Mouse (Mus musculus) spleen, adult 18-20 months (tissue): ENCODE results near the gene Olfr221.

Experiments used
- DNase-seq, 2 experiments: peaks; one replicate each; pipeline ENCODE4 v3.0.0; 2022; ENCODE audit warnings: mixed read lengths in 2 of 2

Olfr221 gene

GRCm38 (mm10) chr14:52003981-52004495, 38.2 kb downstream of the Olfr221 start:
- no peak for DNase-seq

GRCm38 (mm10) chr14:51997483-51997882, 44.8 kb downstream of the Olfr221 start:
- peak in 1 of 2 experiments; percentile 1 for DNase-seq

GRCm38 (mm10) chr14:51996866-51997265, 45.4 kb downstream of the Olfr221 start:
- DNase-seq, result peak in 1 of 2 experiments; percentile 1

- no peak for DNase-seq
Measured at GRCm38 (mm10) chr14:51996231-51996841, 45.9 kb downstream of the Olfr221 start.

- DNase-seq, result no peak
Measured at GRCm38 (mm10) chr14:51995219-51995871, 46.9 kb downstream of the Olfr221 start.

GRCm38 (mm10) chr14:51994453-51994852, 47.8 kb downstream of the Olfr221 start:
- no peak for DNase-seq

- no peak for DNase-seq
Measured at GRCm38 (mm10) chr14:51989461-51989970, 52.7 kb downstream of the Olfr221 start.

GRCm38 (mm10) chr14:51988731-51989130, 53.5 kb downstream of the Olfr221 start:
- no peak for DNase-seq

GRCm38 (mm10) chr14:51987177-51987576, 55.1 kb downstream of the Olfr221 start:
- no peak for DNase-seq

GRCm38 (mm10) chr14:51986153-51986505, 56.1 kb downstream of the Olfr221 start:
- no peak for DNase-seq

GRCm38 (mm10) chr14:51985301-51986152, 56.7 kb downstream of the Olfr221 start:
- no peak for DNase-seq

GRCm38 (mm10) chr14:51984247-51985231, 57.7 kb downstream of the Olfr221 start, which contains the start of gene Arhgef40:
Arhgef40 (plus strand) TSS chr14:51984719.
- peak in 1 of 2 experiments; percentile 46 for DNase-seq
